Mouse (Mus musculus) stomach, postnatal 0 days (tissue): ENCODE data around the gene Ahnak2. TPM values are rescaled to one million over a fixed set of nuclear protein-coding genes. Genes with fewer than 3 reads are reported as not detected.

Experiments
- ATAC-seq: fragments of 200-750 bp; cut with Nextera tagmentation; 2 replicates; pipeline ENCODE4 v1.8.0; 2017; ENCODE audit not compliant: low FRiP score, low TSS enrichment
- DNase-seq: peaks from one replicate; pipeline ENCODE4 v3.0.0-alpha.2; 2016; ENCODE audit warnings: low spot score
- H3K27ac ChIP-seq: fragments of 300-500 bp; sonication (generic); replicated peaks from 2 replicates; pipeline ENCODE4 v1.5.1; 2014; ENCODE audit warnings: mild to moderate bottlenecking, control low read depth
- H3K27me3 ChIP-seq: fragments of 300-500 bp; sonication (generic); 2 replicates; pipeline ENCODE4 v1.6.1; 2014; ENCODE audit warnings: low read length; ENCODE audit not compliant: control insufficient read depth, insufficient read depth
- H3K36me3 ChIP-seq: fragments of 300-500 bp; sonication (generic); 2 replicates; pipeline ENCODE4 v1.6.1; 2014; ENCODE audit warnings: low read length, mixed read lengths; ENCODE audit not compliant: control insufficient read depth, insufficient read depth
- H3K4me1 ChIP-seq: fragments of 300-500 bp; sonication (generic); replicated peaks from 2 replicates; pipeline ENCODE4 v1.6.1; 2014; ENCODE audit warnings: antibody characterized with exemption; ENCODE audit not compliant: control insufficient read depth, insufficient read depth
- H3K4me2 ChIP-seq: fragments of 300-500 bp; sonication (generic); replicated peaks from 2 replicates; pipeline ENCODE4 v1.6.1; 2014; ENCODE audit warnings: low read depth, mild to moderate bottlenecking, control low read depth, moderate library complexity
- H3K4me3 ChIP-seq: fragments of 300-500 bp; sonication (generic); 2 replicates; pipeline ENCODE4 v1.5.1; 2014; ENCODE audit warnings: low read depth, low read length, control low read depth
- H3K9ac ChIP-seq: fragments of 300-500 bp; sonication (generic); 2 replicates; pipeline ENCODE4 v1.6.1; 2014; ENCODE audit warnings: mild to moderate bottlenecking, low read length, control low read depth, mixed read lengths
- H3K9me3 ChIP-seq: fragments of 300-500 bp; sonication (generic); 2 replicates; pipeline ENCODE4 v1.6.1; 2016; ENCODE audit warnings: low read length; ENCODE audit not compliant: control insufficient read depth
- CTCF ChIP-seq: IDR thresholded peaks from 2 replicates; pipeline ENCODE4 v1.5.1; 2016; ENCODE audit warnings: antibody characterized with exemption, low read depth, mild to moderate bottlenecking, moderate library complexity
- EP300 ChIP-seq: optimal IDR thresholded peaks from 2 replicates; pipeline ENCODE3; 2016; ENCODE audit warnings: antibody characterized with exemption
- WGBS: fragments of 180-500 bp; shearing (Covaris S2); extraction: QIAGEN DNeasy Blood & Tissue Kit; methylation state at CpG from one replicate; pipeline ENCODE4 v1.1.7; 2014; 5-methylcytosine and 5-hydroxymethylcytosine counted together
- polyA plus RNA-seq: library from polyadenylated mRNA; unstranded; fragments of >200 nt; fragmentation: Nextera tagmentation; extraction: Ambion mirVana; gene quantifications from 2 replicates; pipeline ENCODE4 v1.2.1, GENCODE M21; 2015

Gene Ahnak2
- polyA plus RNA-seq, 1 experiment from 2014 or later = 5.4 TPM

DNA sequence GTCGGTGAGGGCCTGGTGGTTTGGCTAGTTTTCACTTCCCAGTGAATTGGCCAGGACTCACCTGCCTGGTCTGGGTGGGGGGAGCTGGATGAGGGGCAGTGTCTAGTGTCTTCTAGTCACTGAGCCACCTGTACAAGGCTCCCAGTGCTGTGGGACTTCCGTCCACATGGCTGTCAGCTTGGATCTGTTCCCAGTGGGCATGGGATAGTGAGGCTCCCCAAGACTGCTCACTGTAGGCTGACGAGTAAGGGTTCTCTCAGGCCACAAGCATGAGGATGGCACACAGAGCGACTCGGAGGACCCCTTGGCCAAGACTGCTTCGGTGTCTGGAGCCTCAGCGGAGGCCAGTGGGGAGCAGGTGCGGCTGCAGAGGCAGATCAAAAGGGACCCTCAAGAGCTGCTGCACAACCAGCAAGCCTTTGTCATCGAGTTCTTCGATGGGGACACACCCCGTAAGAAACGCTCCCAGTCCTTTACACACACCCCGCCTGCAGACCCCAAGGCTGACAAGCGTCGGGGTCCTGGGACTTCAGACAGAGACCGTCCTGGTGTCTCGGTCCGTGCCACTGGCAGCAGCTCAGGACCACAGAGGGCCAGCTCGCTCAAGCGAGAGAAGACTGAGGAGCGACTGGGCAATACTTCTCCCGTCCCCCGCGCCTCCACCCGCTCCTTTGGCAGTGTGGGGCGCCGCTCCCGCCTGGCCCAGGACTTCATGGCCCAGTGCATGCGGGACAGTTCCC lies 66.4 kb downstream of the Ahnak2 start:
- Histone ChIP-seq H3K9me3 (no peaks in the 10 kb centered on the region), H3K27me3 (no peaks in the 10 kb centered on the region), H3K4me1 (no peaks in the 10 kb centered on the region), H3K27ac (no peak overlapping the region), H3K9ac (no peak overlapping the region), H3K36me3 (peaks cover 53% of the 10 kb centered on the region), H3K4me3 (no peak overlapping the region), H3K4me2 (no peak overlapping the region)
- 91% methylated on average over 29 of the region's 29 CpGs for WGBS
- TF ChIP-seq EP300 (no peak), CTCF (no peak)
- DNase-seq (no peak), ATAC-seq (no peak)

DNA sequence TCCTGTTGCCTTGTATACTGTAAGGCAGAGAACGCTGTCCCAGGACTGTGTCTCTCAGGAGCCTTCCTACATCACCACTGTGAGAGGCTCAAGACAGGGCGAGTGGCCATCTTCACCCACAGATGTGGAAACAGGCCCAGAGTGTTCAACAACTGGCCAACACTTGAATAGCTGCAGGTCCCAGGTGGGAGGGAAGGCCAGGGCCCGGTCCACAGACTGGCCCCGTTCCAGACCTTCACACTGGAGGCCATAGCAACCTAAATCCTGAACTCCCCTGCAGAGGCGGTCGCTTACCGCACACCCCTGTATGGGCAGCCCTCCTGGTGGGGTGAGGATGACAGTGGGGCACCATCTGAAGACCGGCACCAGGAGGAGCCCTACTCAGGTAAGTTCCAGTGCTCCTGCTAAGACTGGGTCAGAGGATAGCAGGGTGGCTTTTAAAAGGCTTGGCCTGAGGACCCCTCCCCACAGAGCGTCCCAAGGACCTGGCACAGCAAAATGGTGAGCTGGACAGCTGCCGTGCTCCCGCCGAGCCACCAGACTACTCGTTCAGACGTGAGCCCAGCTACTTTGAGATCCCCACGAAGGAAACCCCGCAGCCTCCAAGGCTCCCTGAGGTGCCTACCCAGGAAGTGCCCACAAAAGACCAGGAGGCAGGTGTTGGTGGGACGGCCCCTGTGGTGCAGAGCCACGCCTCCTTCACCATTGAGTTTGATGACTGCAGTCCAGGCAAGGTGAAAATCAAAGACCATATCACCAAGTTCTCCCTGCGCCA lies 67.4 kb downstream of the Ahnak2 start:
- H3K27ac ChIP-seq = no peak overlapping the region
- no peak overlapping the region for H3K9ac ChIP-seq
- DNase-seq (no peak), ATAC-seq (no peak)
- H3K4me1 ChIP-seq = 0 out of 2 replicates have a peak, but pooled peaks cover 2% of the 10 kb centered on the region
- 90% methylated on average over 19 of the region's 19 CpGs for WGBS
- no peaks in the 10 kb centered on the region for H3K27me3 ChIP-seq
- TF ChIP-seq CTCF (no peak), EP300 (no peak)
- H3K9me3 ChIP-seq = no peaks in the 10 kb centered on the region
- H3K4me3 ChIP-seq = no peak overlapping the region
- no peak overlapping the region for H3K4me2 ChIP-seq
- H3K36me3 ChIP-seq = peaks cover 53% of the 10 kb centered on the region

DNA sequence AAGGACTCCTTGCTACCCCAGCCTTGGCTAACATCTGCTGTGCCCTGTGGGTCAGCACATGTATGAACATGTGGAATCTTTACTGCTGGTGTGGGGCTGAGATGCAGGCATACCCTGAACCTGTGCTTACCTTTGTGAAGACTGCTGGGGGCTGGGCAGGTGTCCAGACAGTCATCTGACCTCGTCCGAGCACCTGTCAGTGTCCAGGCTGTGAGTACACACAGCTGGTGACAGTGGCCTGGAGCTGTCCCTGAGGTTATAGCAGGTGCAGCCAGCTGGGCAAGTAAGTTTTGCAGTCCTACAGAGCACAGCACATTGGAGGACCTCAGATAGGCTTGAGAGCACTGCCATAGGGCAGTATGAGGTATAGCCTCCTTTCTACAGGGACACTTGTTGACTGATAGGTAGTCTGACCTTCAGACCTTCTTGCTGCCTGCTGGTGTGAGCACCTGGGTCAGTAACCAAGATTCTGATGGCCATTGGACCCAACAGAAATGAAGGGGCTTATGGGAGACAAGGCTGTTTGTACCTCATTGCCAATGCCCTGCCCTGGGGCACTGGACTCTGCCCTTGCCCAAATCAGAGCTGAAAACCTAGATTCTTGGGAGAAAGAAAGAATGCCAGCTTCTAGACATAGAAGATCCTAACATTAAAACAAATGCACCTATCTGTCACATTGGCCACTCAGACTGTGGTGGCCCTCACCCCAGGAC lies 68.2 kb downstream of the Ahnak2 start:
- H3K4me1 ChIP-seq = 0 out of 2 replicates have a peak, but pooled peaks cover 2% of the 10 kb centered on the region
- ATAC-seq = no peak
- H3K4me2 ChIP-seq = no peak overlapping the region
- 68% methylated on average over 2 of the region's 2 CpGs for WGBS
- no peak overlapping the region for H3K4me3 ChIP-seq
- H3K27ac ChIP-seq = no peak overlapping the region
- DNase-seq = no peak
- H3K27me3 ChIP-seq = no peaks in the 10 kb centered on the region
- no peaks in the 10 kb centered on the region for H3K9me3 ChIP-seq
- H3K9ac ChIP-seq = no peak overlapping the region
- peaks cover 51% of the 10 kb centered on the region for H3K36me3 ChIP-seq
- TF ChIP-seq CTCF (no peak), EP300 (no peak)

- no peak for TF ChIP-seq EP300
- no peak for TF ChIP-seq CTCF
- 84% methylated on average over 10 of the region's 10 CpGs for WGBS
- no peak for ATAC-seq
- H3K27me3 ChIP-seq = no peaks in the 10 kb centered on the region
- H3K4me3 ChIP-seq = no peak overlapping the region
- H3K9ac ChIP-seq = no peak overlapping the region
- no peak overlapping the region for H3K4me2 ChIP-seq
- H3K9me3 ChIP-seq = no peaks in the 10 kb centered on the region
- no peak for DNase-seq
- H3K4me1 ChIP-seq = peaks cover 2% of the 10 kb centered on the region; the same call in 1 of the 2 replicates
- peaks cover 36% of the 10 kb centered on the region for H3K36me3 ChIP-seq
- no peak overlapping the region for H3K27ac ChIP-seq
Observed at GRCm38 (mm10) chr12:112732591-112732990, 69.9 kb downstream of the Ahnak2 start.

GRCm38 (mm10) chr12:112730808-112731207 lies 71.6 kb downstream of the Ahnak2 start:
- no peaks in the 10 kb centered on the region for H3K9me3 ChIP-seq
- H3K4me3 ChIP-seq = no peak overlapping the region
- TF ChIP-seq EP300 (no peak), CTCF (no peak)
- peaks cover 2% of the 10 kb centered on the region; the same call in 1 of the 2 replicates for H3K4me1 ChIP-seq
- H3K4me2 ChIP-seq = no peak overlapping the region
- peaks cover 21% of the 10 kb centered on the region for H3K36me3 ChIP-seq
- no peak overlapping the region; the same call in 1 of the 2 replicates for H3K9ac ChIP-seq
- H3K27me3 ChIP-seq = no peaks in the 10 kb centered on the region
- peak overlapping the region; percentile 78 for H3K27ac ChIP-seq
- DNase-seq (peak; percentile 83), ATAC-seq (peak; percentile 84)
- WGBS = 49% methylated on average over 14 of the region's 14 CpGs
